Mouse (Mus musculus) macrophage (primary cell): ENCODE results near the gene Gm13271. TPM values are rescaled to one million over a fixed set of nuclear protein-coding genes. Genes with fewer than 3 reads are reported as not detected.
A peak's percentile ranks its signal among the peaks of the same experiment; 100 is the strongest.
"Not testable (repeated sequence)": the region's sequence is repeated elsewhere in the genome, so short reads cannot be mapped to it uniquely, and the experiment has no call there.

ENCODE experiments used
- H3K27ac ChIP-seq: fragments of 350-480 bp; formaldehyde crosslinking; 2 replicates; pipeline ENCODE4 v1.9.0; 2021
- H3K36me3 ChIP-seq: fragments of 350-480 bp; formaldehyde crosslinking; 2 replicates; pipeline ENCODE4 v1.9.0; 2021; ENCODE audit errors: inconsistent target
- H3K4me3 ChIP-seq: fragments of 350-480 bp; formaldehyde crosslinking; 2 replicates; pipeline ENCODE4 v1.9.0; 2021; ENCODE audit errors: inconsistent target
- H3K79me2 ChIP-seq: fragments of 350-480 bp; formaldehyde crosslinking; 2 replicates; pipeline ENCODE4 v1.9.0; 2021; ENCODE audit errors: inconsistent target
- WGBS: methylation state at CpG from one replicate; pipeline ENCODE4 v1.1.7; 2026; ENCODE audit warnings: inconsistent platforms; ENCODE audit not compliant: missing documents; 5-methylcytosine and 5-hydroxymethylcytosine counted together
- polyA plus RNA-seq: library from polyadenylated mRNA; stranded (reverse); fragments of 250-400 nt; gene quantifications from 3 replicates; pipeline ENCODE4 v1.2.4, GENCODE M21; 2018; ENCODE audit warnings: inconsistent platforms
- total RNA-seq, 78 experiments: library from RNA; depleted of rRNA; stranded (reverse); fragments of 250-400 nt; gene quantifications; 1 replicate in 9 of 78; 2 replicates in 24 of 78; 3 replicates in 43 of 78; 4 replicates in 2 of 78; pipeline ENCODE4 v1.2.4; 2018; ENCODE audit warnings: inconsistent platforms in 56 of 78

The Gm13271 gene
- total RNA-seq (2018; cell fraction: chromatin; rRNA removed) = not detected
- total RNA-seq (2018; cell fraction: cytosol; rRNA removed) = not detected
- not detected for total RNA-seq (2018; cell fraction: nucleus; rRNA removed)
- not detected in 3 replicates for polyA plus RNA-seq

- WGBS = 100% methylated on average over 12 of the region's 15 CpGs
- H3K4me3 ChIP-seq, H3K27ac ChIP-seq, H3K36me3 ChIP-seq, H3K79me2 ChIP-seq: not testable (repeated sequence)
Observed at GRCm38 (mm10) chr4:88754818-88755340, at the start of gene Gm13271. TSS of gene Gm13271 (plus strand) at chr4:88754868.

DNA sequence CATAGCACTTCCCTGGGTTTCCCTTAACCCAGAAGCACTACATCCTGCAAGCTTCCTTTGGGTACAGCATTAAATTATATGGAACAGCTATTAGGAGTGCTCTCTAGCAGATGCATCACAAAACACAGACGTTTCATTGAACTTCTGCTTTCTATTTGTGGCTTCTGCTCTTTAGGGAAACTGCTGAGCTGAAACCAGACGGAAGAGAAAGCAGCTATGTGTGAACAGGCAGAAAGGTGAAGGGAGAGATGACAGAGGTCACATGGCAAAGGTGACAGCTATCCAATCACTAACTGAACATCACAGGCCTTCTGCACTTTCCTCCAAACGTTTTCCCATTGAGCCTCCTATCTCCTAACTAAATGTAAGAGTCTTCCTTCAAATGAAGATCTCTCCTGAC, 48.7 kb upstream of the Gm13271 start:
- Histone ChIP-seq H3K4me3 (no peak overlapping the region), H3K79me2 (no peaks in the 10 kb centered on the region), H3K27ac (peak overlapping the region; percentile 65), H3K36me3 (no peaks in the 10 kb centered on the region)
- WGBS = 4% methylated on average over 3 of the region's 3 CpGs

DNA sequence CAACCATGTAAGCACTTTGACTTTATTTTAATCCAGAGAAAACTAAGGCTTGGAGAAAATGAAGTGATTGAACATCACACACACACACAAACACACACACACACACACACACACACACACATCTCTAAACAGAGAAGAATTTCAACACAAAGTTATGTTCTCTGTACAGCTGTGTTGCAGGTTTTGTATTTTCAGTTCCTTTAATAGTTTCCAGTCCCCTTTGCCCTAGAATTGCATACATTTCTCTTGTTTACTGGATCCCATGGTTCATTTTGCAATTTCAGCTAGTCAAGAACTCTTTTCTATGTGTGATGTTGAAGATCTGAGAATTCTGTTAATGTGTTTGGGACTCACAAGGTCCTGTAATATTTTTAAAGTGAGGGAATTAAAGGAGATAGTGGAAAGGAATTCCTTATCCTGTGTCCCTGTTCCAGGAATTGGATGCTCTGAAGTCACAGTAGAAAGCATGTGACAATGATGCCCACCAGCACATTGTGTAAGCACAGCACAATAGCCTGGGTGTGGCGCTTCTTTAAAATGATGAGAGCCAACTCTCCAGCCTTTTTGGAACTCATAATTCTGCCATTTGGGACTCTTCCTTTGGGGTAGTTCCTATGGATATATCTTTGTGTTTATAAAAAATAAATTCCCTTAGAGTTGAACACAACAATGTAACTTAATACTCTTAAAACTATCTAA, 47.4 kb upstream of the Gm13271 start:
- Histone ChIP-seq H3K27ac (peak overlapping the region; percentile 65), H3K79me2 (no peaks in the 10 kb centered on the region), H3K4me3 (no peak overlapping the region), H3K36me3 (no peaks in the 10 kb centered on the region)
- 42% methylated on average over 1 of the region's 1 CpGs for WGBS

DNA sequence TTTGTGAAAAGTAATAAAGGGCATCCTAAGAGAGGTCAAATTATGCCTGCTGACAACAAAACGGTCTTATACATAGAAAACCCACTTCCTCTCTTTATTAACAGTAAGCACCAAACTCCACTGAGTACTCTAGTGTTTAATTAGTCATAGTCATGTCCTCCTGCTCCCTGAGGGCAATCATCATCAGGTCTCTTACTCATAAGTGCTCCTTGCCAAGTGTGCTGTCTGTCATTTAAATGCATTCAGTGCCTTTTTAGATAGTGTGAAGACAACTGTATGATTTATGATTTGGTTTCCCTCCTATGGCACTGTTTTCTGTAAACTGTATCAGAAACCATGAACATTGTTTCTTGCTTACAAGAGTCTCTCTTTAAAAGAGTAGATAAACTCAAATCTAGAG, 40.4 kb upstream of the Gm13271 start:
- Histone ChIP-seq H3K27ac (peak overlapping the region; percentile 59), H3K79me2 (peaks cover 60% of the 10 kb centered on the region), H3K4me3 (no peak overlapping the region), H3K36me3 (no peaks in the 10 kb centered on the region; the same call in 1 of the 2 replicates)
- WGBS = 17% methylated on average over 1 of the region's 1 CpGs

GRCm38 (mm10) chr4:88715059-88715458, 39.6 kb upstream of the Gm13271 start:
- no peak overlapping the region for H3K4me3 ChIP-seq
- no peaks in the 10 kb centered on the region; the same call in 1 of the 2 replicates for H3K36me3 ChIP-seq
- peak overlapping the region; percentile 59 for H3K27ac ChIP-seq
- peaks cover 67% of the 10 kb centered on the region for H3K79me2 ChIP-seq

- H3K36me3 ChIP-seq = peaks cover 5% of the 10 kb centered on the region; the same call in 1 of the 2 replicates
- H3K27ac ChIP-seq = no peak overlapping the region
- peaks cover 75% of the 10 kb centered on the region for H3K79me2 ChIP-seq
- H3K4me3 ChIP-seq = peak overlapping the region; percentile 83; the same call in 1 of the 2 replicates
- 38% methylated on average over 1 of the region's 1 CpGs for WGBS
Observed at GRCm38 (mm10) chr4:88718715-88719114, 36.0 kb upstream of the Gm13271 start.

GRCm38 (mm10) chr4:88721791-88722721, 32.6 kb upstream of the Gm13271 start, which contains the start of the genes Gm26566 and Klhl9:
TSS of gene Gm26566 (plus strand) at chr4:88721805.
TSS of gene Klhl9 (minus strand) at chr4:88722465.
- Histone ChIP-seq H3K79me2 (peaks cover 50% of the 10 kb centered on the region), H3K27ac (peak within 1 kb of the TSS; percentile 57), H3K4me3 (peak within 1 kb of the TSS; percentile 83), H3K36me3 (peaks cover 5% of the 10 kb centered on the region; the same call in 1 of the 2 replicates)
- under 1% methylated on average over 82 of the region's 82 CpGs for WGBS

DNA sequence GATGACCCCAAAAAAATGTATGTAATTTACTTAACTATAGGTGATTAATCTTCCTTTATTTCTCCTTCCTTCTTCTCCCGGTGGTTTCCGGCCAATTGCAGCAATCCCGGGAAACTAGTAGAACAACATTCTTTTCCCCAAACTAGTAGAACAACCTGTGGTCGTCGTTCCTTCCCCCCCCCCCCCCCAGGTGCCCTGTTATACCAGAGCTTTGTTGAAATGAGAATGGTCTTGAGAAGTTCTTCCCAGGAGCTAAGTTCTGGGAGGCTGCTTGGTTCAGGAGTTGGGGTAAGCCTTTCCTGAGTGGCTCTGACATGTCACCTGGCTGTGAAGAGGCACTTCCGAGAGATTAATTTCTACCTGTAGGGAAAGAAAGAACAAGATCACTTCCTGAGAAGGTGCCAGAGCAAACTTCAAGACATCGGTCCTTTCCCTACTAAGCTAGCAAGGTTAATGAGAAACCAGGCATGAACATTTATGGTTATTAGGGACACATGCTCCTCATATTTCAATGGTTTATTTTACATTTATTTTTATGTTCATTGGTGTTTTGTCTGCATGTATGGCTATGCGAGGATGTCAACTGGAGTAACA, 31.1 kb upstream of the Gm13271 start:
- Histone ChIP-seq H3K27ac (no peak overlapping the region), H3K36me3 (peaks cover 5% of the 10 kb centered on the region; the same call in 1 of the 2 replicates), H3K4me3 (no peak overlapping the region), H3K79me2 (peaks cover 35% of the 10 kb centered on the region)
- WGBS = 83% methylated on average over 8 of the region's 8 CpGs

DNA sequence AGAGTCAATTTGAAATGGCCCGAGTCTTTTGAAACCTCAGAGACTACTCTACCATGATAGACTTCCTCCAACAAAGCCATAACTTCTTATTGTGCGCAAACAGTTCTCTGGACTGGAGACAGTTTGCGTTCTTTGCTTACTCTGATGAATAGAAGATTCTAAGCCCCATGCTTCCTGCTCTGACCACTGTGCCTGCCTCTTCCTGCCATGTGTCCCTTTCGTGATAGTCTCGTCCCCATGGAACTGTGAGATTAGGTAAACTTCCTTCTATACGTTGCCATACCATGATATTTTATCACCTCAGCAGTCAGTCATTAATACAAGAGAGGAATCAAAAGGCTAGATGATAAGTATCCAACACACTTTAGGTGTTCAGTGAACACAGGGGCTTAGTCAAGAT, 27.9 kb upstream of the Gm13271 start:
- Histone ChIP-seq H3K79me2 (peaks cover 4% of the 10 kb centered on the region), H3K27ac (peak overlapping the region; percentile 54), H3K4me3 (no peak overlapping the region), H3K36me3 (no peaks in the 10 kb centered on the region)
- WGBS = 7% methylated on average over 6 of the region's 6 CpGs

DNA sequence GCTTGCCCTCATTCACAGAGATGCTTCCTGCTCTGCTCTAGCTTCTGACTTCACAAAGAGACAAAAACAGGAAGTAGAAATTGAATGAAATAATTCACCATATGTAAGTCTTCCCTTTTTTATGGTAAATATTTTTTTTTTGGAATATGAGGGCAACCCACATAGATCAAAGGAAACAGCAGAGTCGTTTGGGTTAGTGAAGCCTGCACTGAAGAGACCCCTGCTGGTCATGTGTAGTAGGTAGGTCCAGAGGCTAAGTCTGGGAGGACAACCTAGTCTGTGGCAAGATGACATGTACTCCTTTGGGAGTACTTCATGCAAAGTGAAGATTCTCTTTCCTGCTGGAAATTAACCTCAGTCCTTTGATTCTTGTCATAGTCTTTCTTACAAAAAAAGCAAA, 27.3 kb upstream of the Gm13271 start:
- Histone ChIP-seq H3K4me3 (no peak overlapping the region), H3K27ac (peak overlapping the region; percentile 54), H3K79me2 (no peaks in the 10 kb centered on the region), H3K36me3 (no peaks in the 10 kb centered on the region)
- 0% methylated on average over 1 of the region's 1 CpGs for WGBS

DNA sequence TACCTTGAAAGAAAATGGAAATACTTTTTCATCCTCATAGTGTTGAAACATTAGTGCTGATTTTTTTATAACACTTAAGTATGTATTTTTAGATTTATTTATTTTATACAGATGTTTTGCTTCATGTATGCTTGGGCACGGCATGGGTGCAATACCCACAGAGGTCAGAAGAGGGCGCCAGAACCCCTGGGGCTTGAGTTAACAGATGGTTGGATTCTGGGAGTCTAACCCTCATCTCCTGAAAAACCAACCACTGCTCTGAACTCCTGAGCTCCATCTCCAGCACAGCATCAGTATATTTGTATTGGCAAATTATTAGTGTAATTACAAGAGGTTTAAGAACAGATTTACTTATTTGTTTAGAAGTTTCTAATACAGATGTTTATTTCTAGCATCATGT, 16.2 kb upstream of the Gm13271 start:
- H3K4me3 ChIP-seq = no peak overlapping the region
- H3K79me2 ChIP-seq = no peaks in the 10 kb centered on the region
- H3K27ac ChIP-seq = no peak overlapping the region
- WGBS = 0% methylated on average over 2 of the region's 2 CpGs
- H3K36me3 ChIP-seq = no peaks in the 10 kb centered on the region

- no peak overlapping the region for H3K27ac ChIP-seq
- no peak overlapping the region for H3K4me3 ChIP-seq
- 49% methylated on average over 6 of the region's 6 CpGs for WGBS
- no peaks in the 10 kb centered on the region for H3K79me2 ChIP-seq
- H3K36me3 ChIP-seq = no peaks in the 10 kb centered on the region
Observed at GRCm38 (mm10) chr4:88739036-88739435, 15.6 kb upstream of the Gm13271 start.

DNA sequence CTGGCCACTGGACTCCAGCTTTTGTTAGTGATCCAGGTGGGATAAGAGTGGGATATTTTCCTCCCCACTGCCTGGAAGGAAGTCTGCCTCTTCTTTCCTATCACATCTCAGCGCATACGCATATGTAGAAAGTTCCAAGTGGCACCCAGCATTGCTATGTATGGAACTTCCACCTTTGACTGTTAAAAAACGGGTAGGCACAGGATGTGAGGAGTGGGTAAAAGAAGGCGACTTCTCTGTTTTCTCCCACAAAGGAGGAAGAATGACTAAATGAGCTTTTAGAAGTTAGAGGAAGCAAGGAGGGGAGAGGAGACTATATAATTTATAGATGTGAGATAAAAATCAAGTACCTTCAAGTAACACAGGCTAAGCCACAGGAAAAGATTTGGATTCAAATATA, 13.2 kb upstream of the Gm13271 start:
- 8% methylated on average over 4 of the region's 4 CpGs for WGBS
- Histone ChIP-seq H3K79me2 (no peaks in the 10 kb centered on the region), H3K4me3 (no peak overlapping the region), H3K36me3 (no peaks in the 10 kb centered on the region), H3K27ac (no peak overlapping the region)

GRCm38 (mm10) chr4:88742771-88743371, 11.8 kb upstream of the Gm13271 start:
- H3K36me3 ChIP-seq = no peaks in the 10 kb centered on the region
- H3K4me3 ChIP-seq = no peak overlapping the region
- H3K27ac ChIP-seq = no peak overlapping the region
- 23% methylated on average over 7 of the region's 7 CpGs for WGBS
- H3K79me2 ChIP-seq = no peaks in the 10 kb centered on the region
